Mouse (Mus musculus) kidney, postnatal 0 days (tissue): ENCODE data around the gene BC053393. TPM values are rescaled to one million over a fixed set of nuclear protein-coding genes. Genes with fewer than 3 reads are reported as not detected.
A peak's percentile ranks its signal among the peaks of the same experiment; 100 is the strongest.
"Not testable (repeated sequence)": the region's sequence is repeated elsewhere in the genome, so short reads cannot be mapped to it uniquely, and the experiment has no call there.

ENCODE experiments used
- ATAC-seq: fragments of 200-750 bp; cut with Nextera tagmentation; replicated peaks from 2 replicates; pipeline ENCODE4 v1.8.0; 2017; ENCODE audit warnings: low read depth, moderate number of reproducible peaks, moderate TSS enrichment, moderate library complexity; ENCODE audit not compliant: low FRiP score
- DNase-seq: peaks from one replicate; pipeline ENCODE4 v3.0.0-alpha.2; 2016; ENCODE audit warnings: low spot score
- H3K27ac ChIP-seq: fragments of 300-500 bp; sonication (generic); 2 replicates; pipeline ENCODE4 v1.5.1; 2014; ENCODE audit warnings: mild to moderate bottlenecking
- H3K27me3 ChIP-seq: fragments of 300-500 bp; sonication (generic); 2 replicates; pipeline ENCODE4 v1.6.1; 2014; ENCODE audit warnings: low read length, mixed read lengths; ENCODE audit not compliant: insufficient read depth
- H3K36me3 ChIP-seq: fragments of 300-500 bp; sonication (generic); 2 replicates; pipeline ENCODE4 v1.6.1; 2014; ENCODE audit warnings: low read length, mixed read lengths; ENCODE audit not compliant: insufficient read depth
- H3K4me1 ChIP-seq: fragments of 300-500 bp; sonication (generic); replicated peaks from 2 replicates; pipeline ENCODE4 v1.6.1; 2014; ENCODE audit warnings: antibody characterized with exemption, low read length, mixed read lengths; ENCODE audit not compliant: insufficient read depth
- H3K4me2 ChIP-seq: fragments of 300-500 bp; sonication (generic); 2 replicates; pipeline ENCODE4 v1.6.1; 2014; ENCODE audit warnings: mild to moderate bottlenecking, low read length, moderate library complexity, mixed read lengths
- H3K4me3 ChIP-seq: fragments of 300-500 bp; sonication (generic); replicated peaks from 2 replicates; pipeline ENCODE4 v1.5.1; 2014; ENCODE audit warnings: low read depth, low read length
- H3K9ac ChIP-seq: fragments of 300-500 bp; sonication (generic); 2 replicates; pipeline ENCODE4 v1.6.1; 2014; ENCODE audit warnings: low read depth, low read length
- H3K9me3 ChIP-seq: fragments of 300-500 bp; sonication (generic); replicated peaks from 2 replicates; pipeline ENCODE4 v1.6.1; 2016; ENCODE audit warnings: low read length, inconsistent platforms, mixed read lengths
- CTCF ChIP-seq: IDR thresholded peaks from 2 replicates; pipeline ENCODE4 v1.5.1; 2016; ENCODE audit warnings: antibody characterized with exemption, low read depth, mild to moderate bottlenecking, moderate library complexity
- WGBS: fragments of 180-500 bp; shearing (Covaris S2); extraction: QIAGEN DNeasy Blood & Tissue Kit; methylation state at CpG from one replicate; pipeline ENCODE4 v1.1.7; 2014; 5-methylcytosine and 5-hydroxymethylcytosine counted together
- polyA plus RNA-seq: library from polyadenylated mRNA; unstranded; fragments of >200 nt; fragmentation: Nextera tagmentation; extraction: Ambion mirVana; gene quantifications from 2 replicates; pipeline ENCODE4 v1.2.1, GENCODE M21; 2015

The BC053393 gene
- polyA plus RNA-seq, 1 experiment from 2014 or later: not detected

- no peaks in the 10 kb centered on the region for H3K9me3 ChIP-seq
- H3K4me3 ChIP-seq: no peak overlapping the region
- no peak for DNase-seq
- no peak for ATAC-seq
- no peaks in the 10 kb centered on the region for H3K4me1 ChIP-seq
- H3K36me3 ChIP-seq: no peaks in the 10 kb centered on the region
- no peak overlapping the region for H3K4me2 ChIP-seq
- 68% methylated on average over 5 of the region's 5 CpGs for WGBS
- no peak overlapping the region for H3K9ac ChIP-seq
- TF ChIP-seq CTCF: no peak
- H3K27ac ChIP-seq: no peak overlapping the region
- H3K27me3 ChIP-seq: no peaks in the 10 kb centered on the region
Observed at GRCm38 (mm10) chr11:46582741-46583140, 11.4 kb downstream of the BC053393 start.

GRCm38 (mm10) chr11:46592416-46592815, 21.1 kb downstream of the BC053393 start:
- WGBS: 82% methylated on average over 2 of the region's 2 CpGs
- no peak for DNase-seq
- Histone ChIP-seq H3K27me3 (no peaks in the 10 kb centered on the region), H3K9ac (no peak overlapping the region), H3K4me2 (no peak overlapping the region), H3K9me3 (no peaks in the 10 kb centered on the region), H3K36me3 (no peaks in the 10 kb centered on the region), H3K4me1 (no peaks in the 10 kb centered on the region), H3K27ac (no peak overlapping the region), H3K4me3 (no peak overlapping the region)
- ATAC-seq: no peak
- no peak for TF ChIP-seq CTCF

GRCm38 (mm10) chr11:46619929-46620328, 48.6 kb downstream of the BC053393 start:
- H3K9ac ChIP-seq: no peak overlapping the region
- no peaks in the 10 kb centered on the region for H3K9me3 ChIP-seq
- DNase-seq (no peak), ATAC-seq (no peak)
- no peaks in the 10 kb centered on the region for H3K27me3 ChIP-seq
- no peak for TF ChIP-seq CTCF
- no peak overlapping the region for H3K4me2 ChIP-seq
- H3K27ac ChIP-seq: no peak overlapping the region
- no peaks in the 10 kb centered on the region for H3K4me1 ChIP-seq
- no peak overlapping the region for H3K4me3 ChIP-seq
- no peaks in the 10 kb centered on the region for H3K36me3 ChIP-seq
- WGBS: 97% methylated on average over 1 of the region's 1 CpGs

- Histone ChIP-seq H3K9ac (no peak overlapping the region), H3K27me3 (no peaks in the 10 kb centered on the region), H3K4me1 (no peaks in the 10 kb centered on the region), H3K27ac (no peak overlapping the region), H3K36me3 (no peaks in the 10 kb centered on the region), H3K4me3 (no peak overlapping the region), H3K4me2 (no peak overlapping the region), H3K9me3 (no peaks in the 10 kb centered on the region)
- no peak for TF ChIP-seq CTCF
- ATAC-seq (no peak), DNase-seq (no peak)
- WGBS: 51% methylated on average over 7 of the region's 7 CpGs
Observed at GRCm38 (mm10) chr11:46620414-46621168, 49.3 kb downstream of the BC053393 start.

GRCm38 (mm10) chr11:46629211-46629795, 58.0 kb downstream of the BC053393 start, which contains the start of gene Dppa1:
Gene Dppa1 (minus strand): TSS chr11:46629261.
- no peaks in the 10 kb centered on the region for H3K9me3 ChIP-seq
- H3K27ac ChIP-seq: no peak within 1 kb of the TSS
- TF ChIP-seq CTCF: no peak
- WGBS: 59% methylated on average over 2 of the region's 2 CpGs
- H3K4me3 ChIP-seq: no peak within 1 kb of the TSS
- H3K9ac ChIP-seq: no peak within 1 kb of the TSS
- H3K36me3 ChIP-seq: no peaks in the 10 kb centered on the region
- no peak for DNase-seq
- no peak within 1 kb of the TSS for H3K4me2 ChIP-seq
- H3K27me3 ChIP-seq: no peaks in the 10 kb centered on the region
- no peaks in the 10 kb centered on the region for H3K4me1 ChIP-seq
- no peak for ATAC-seq

- DNase-seq: peak; percentile 54
- Histone ChIP-seq H3K4me3 (no peak overlapping the region), H3K4me1 (no peaks in the 10 kb centered on the region), H3K9ac (no peak overlapping the region), H3K27ac (no peak overlapping the region), H3K36me3 (no peaks in the 10 kb centered on the region), H3K27me3 (no peaks in the 10 kb centered on the region), H3K9me3 (no peaks in the 10 kb centered on the region), H3K4me2 (no peak overlapping the region)
- WGBS: 37% methylated on average over 3 of the region's 3 CpGs
- ATAC-seq: no peak
- TF ChIP-seq CTCF: peak; percentile 71
Observed at GRCm38 (mm10) chr11:46631635-46632034, 60.3 kb downstream of the BC053393 start.

- DNase-seq, ATAC-seq, H3K27me3 ChIP-seq, H3K27ac ChIP-seq, H3K4me3 ChIP-seq, H3K36me3 ChIP-seq, H3K4me2 ChIP-seq, H3K9me3 ChIP-seq, H3K4me1 ChIP-seq, H3K9ac ChIP-seq: not testable (repeated sequence)
- 66% methylated on average over 4 of the region's 4 CpGs for WGBS
Observed at GRCm38 (mm10) chr11:46635516-46635915, 64.2 kb downstream of the BC053393 start.
